In the genomic region with DNA sequence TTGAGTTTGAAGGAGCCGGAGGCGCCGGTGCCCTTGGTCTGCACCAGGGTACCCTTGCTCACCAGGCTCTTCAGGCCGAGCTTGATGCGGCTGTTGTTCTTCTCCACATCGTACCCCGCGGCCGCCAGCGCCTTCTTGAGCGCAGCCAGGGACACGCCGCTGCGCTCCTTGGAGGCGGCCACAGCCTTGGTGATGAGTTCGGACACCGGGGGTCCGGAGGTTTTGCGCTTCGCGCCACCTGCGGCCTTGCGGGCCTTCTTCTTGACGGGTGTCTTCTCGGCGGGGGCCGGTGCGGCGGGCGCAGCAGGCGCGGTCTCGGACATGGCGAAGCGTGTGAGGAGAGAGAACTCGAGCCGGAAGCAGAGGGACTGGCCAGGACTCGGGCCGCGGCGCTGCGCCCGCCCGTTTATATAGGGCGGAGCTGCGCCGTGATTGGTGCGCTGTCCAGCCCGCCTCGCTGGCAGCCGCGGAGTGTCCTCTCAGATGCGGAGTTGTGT, we compare ENCODE assay signal across 8 mouse cellular contexts. TPM values are rescaled to one million over a fixed set of nuclear protein-coding genes. Genes with fewer than 3 reads are reported as not detected.
DNase-seq lines count a peak whose midpoint lies in the region; ATAC-seq and TF ChIP-seq lines count a peak whose summit lies in the region.
"Not testable (repeated sequence)": the region's sequence is repeated elsewhere in the genome, so short reads cannot be mapped to it uniquely, and the experiment has no call there.

A gene (minus strand): TSS at position 384 of the 497 bp plus-strand sequence.

- not testable (repeated sequence) for H3K79me2 ChIP-seq in CH12.LX (replicated peaks; ENCODE audit: control insufficient read depth, extremely low read depth, insufficient read depth, poor library complexity, severe bottlenecking)

- peak within 1 kb of the TSS; percentile 98 for H3K27ac ChIP-seq in CH12.LX (ENCODE audit: insufficient read depth, low read depth)
- H3K27ac ChIP-seq in forebrain, embryonic 13.5 days, result peak within 1 kb of the TSS; percentile 98
- H3K27ac ChIP-seq in liver, postnatal 0 days (ENCODE audit: low read depth), result peak within 1 kb of the TSS; percentile 100
- H3K27ac ChIP-seq in neural tube, embryonic 14.5 days (ENCODE audit: low read depth, low read length), result peak within 1 kb of the TSS; percentile 87

- not testable (repeated sequence) for H3K27me3 ChIP-seq in CH12.LX (replicated peaks); forebrain, embryonic 13.5 days; liver, postnatal 0 days (ENCODE audit: insufficient read depth, low read length); neural tube, embryonic 14.5 days (ENCODE audit: control insufficient read depth, insufficient read depth, low read length)

- H3K4me3 ChIP-seq in CH12.LX (replicated peaks in 1 of 3; ENCODE audit: low read depth in 2 of 3, low read length in 2 of 3, poor library complexity in 1 of 3), result peak within 1 kb of the TSS; percentile 50 to 61 (median 55)
- peak within 1 kb of the TSS; percentile 68 for H3K4me3 ChIP-seq in forebrain, embryonic 13.5 days
- H3K4me3 ChIP-seq in liver, postnatal 0 days (ENCODE audit: low read depth, low read length), result peak within 1 kb of the TSS; percentile 80
- peak within 1 kb of the TSS; percentile 44 for H3K4me3 ChIP-seq in neural tube, embryonic 14.5 days (ENCODE audit: low read depth, low read length)

- WGBS in forebrain, embryonic 13.5 days, result 0% methylated on average over 53 of the region's 53 CpGs
- WGBS in large intestine, adult 2 months, result under 1% methylated on average over 53 of the region's 53 CpGs
- WGBS in liver, postnatal 0 days (ENCODE audit: insufficient replicate concordance), result 0% methylated on average over 46 of the region's 53 CpGs
- WGBS in neural tube, embryonic 14.5 days, result under 1% methylated on average over 48 of the region's 53 CpGs

- H3K4me2 ChIP-seq in CH12.LX (ENCODE audit: insufficient read depth, low read depth, poor library complexity, severe bottlenecking), result peak within 1 kb of the TSS; percentile 59
- H3K4me2 ChIP-seq in forebrain, embryonic 13.5 days, result peak within 1 kb of the TSS; percentile 91
- H3K4me2 ChIP-seq in liver, postnatal 0 days (ENCODE audit: low read depth, low read length), result peak within 1 kb of the TSS; percentile 95
- peak within 1 kb of the TSS; percentile 83 for H3K4me2 ChIP-seq in neural tube, embryonic 14.5 days (ENCODE audit: low read depth, low read length)

- dilution Hi-C loops in CH12.LX (cut with MboI; ENCODE audit: extremely low pct_ligation_motif_present, extremely low pct_unique_long_range_greater_than_20kb, low sequenced_read_pairs), result not testable (repeated sequence)

- peak; percentile 91 for ATAC-seq in forebrain, embryonic 13.5 days
- ATAC-seq in liver, postnatal 0 days, result peak; percentile 73
- ATAC-seq in neural tube, embryonic 14.5 days (ENCODE audit: low read depth), result peak; percentile 93

- not testable (repeated sequence) for H3K9me3 ChIP-seq in CH12.LX (replicated peaks; ENCODE audit: low read length); forebrain, embryonic 13.5 days (replicated peaks); liver, postnatal 0 days (ENCODE audit: low read length); neural tube, embryonic 14.5 days (ENCODE audit: control insufficient read depth, low read length)

- TF ChIP-seq RAD21 in CH12.LX (IDR thresholded peaks at IDR 0.05; ENCODE audit: low read depth, low read length), result not testable (repeated sequence)

- H3K9ac ChIP-seq in CH12.LX (ENCODE audit: insufficient read depth, low read depth), result peak within 1 kb of the TSS; percentile 69
- peak within 1 kb of the TSS; percentile 97 for H3K9ac ChIP-seq in forebrain, embryonic 13.5 days
- peak within 1 kb of the TSS; percentile 99 for H3K9ac ChIP-seq in liver, postnatal 0 days (replicated peaks)
- peak within 1 kb of the TSS; percentile 62 for H3K9ac ChIP-seq in neural tube, embryonic 14.5 days (replicated peaks; ENCODE audit: low read depth, low read length)

- peak; percentile 93 for TF ChIP-seq POLR2A in CH12.LX (IDR thresholded peaks at IDR 0.05; ENCODE audit: low read depth, low read length)

- H3K36me3 ChIP-seq in CH12.LX (replicated peaks in 1 of 2; ENCODE audit: control insufficient read depth in 1 of 2, insufficient read depth in 1 of 2, low read length in 1 of 2); forebrain, embryonic 13.5 days (ENCODE audit: poor library complexity, severe bottlenecking); liver, postnatal 0 days (replicated peaks; ENCODE audit: insufficient read depth, low read length); neural tube, embryonic 14.5 days (ENCODE audit: control insufficient read depth, insufficient read depth, low read length): not testable (repeated sequence)

- peaks cover 0 to 12% of the 10 kb centered on the region in 2 experiments; a peak in 3 of 4 replicates for H3K4me1 ChIP-seq in CH12.LX (ENCODE audit: control insufficient read depth in 1 of 2, insufficient read depth in 2 of 2)
- H3K4me1 ChIP-seq in forebrain, embryonic 13.5 days, result peaks cover 21% of the 10 kb centered on the region
- H3K4me1 ChIP-seq in liver, postnatal 0 days (ENCODE audit: insufficient read depth); neural tube, embryonic 14.5 days (ENCODE audit: control insufficient read depth, insufficient read depth, low read length): not testable (repeated sequence)

- not testable (repeated sequence) for TF ChIP-seq CTCF in CH12.LX (conservative IDR thresholded peaks at IDR 0.05 in 1 of 2, IDR thresholded peaks at IDR 0.05 in 1 of 2; ENCODE audit: low read depth in 2 of 2, low read length in 2 of 2); liver, postnatal 0 days (IDR thresholded peaks at IDR 0.05; ENCODE audit: low read depth)

- intact Hi-C loops in heart, postnatal 10 days (cut with DNase I), result loop anchor here (1.0 to 5.0 kb wide), 4 partner anchors 35 to 115 kb away; a partner anchor contains a TSS

- in situ Hi-C loops in CH12.LX (cut with MboI; ENCODE audit: low pct_ligation_motif_present, low pct_unique_long_range_greater_than_20kb, low sequenced_read_pairs), result not testable (repeated sequence)

- peak; percentile 81 for DNase-seq in CH12.LX (ENCODE audit: extremely low read depth)
- peak; percentile 87 for DNase-seq in c-Kit-positive CD71-positive TER-119-positive erythroid progenitor cells, embryonic 14.5 days (ENCODE audit: low spot score)
- peak; percentile 94 to 95 for DNase-seq in heart, postnatal 10 days
- peak; percentile 65 for DNase-seq in large intestine, adult 2 months (ENCODE audit: low read depth, low spot score)
- DNase-seq in liver, postnatal 0 days, result peak; percentile 95
- DNase-seq in testis, postnatal 10 days (ENCODE audit: low spot score), result peak; percentile 93

- TF ChIP-seq EP300 in CH12.LX (IDR thresholded peaks at IDR 0.05; ENCODE audit: low read length), result not testable (repeated sequence)
- TF ChIP-seq EP300 in liver, postnatal 0 days (IDR thresholded peaks at IDR 0.05; ENCODE audit: low read depth), result 0 out of 2 replicates have a peak, but pooled peaks have one; percentile 65

TF ChIP-seq in CH12.LX, 34 proteins besides CTCF, POLR2A, EP300 and RAD21:
- TF ChIP-seq SIN3A (IDR thresholded peaks at IDR 0.05; ENCODE audit: low read length), result peak; percentile 74; the same call in 1 of the 2 replicates
- TF ChIP-seq RCOR1 (conservative IDR thresholded peaks at IDR 0.05; ENCODE audit: low read depth, low read length), result peak; percentile 89; the same call in 1 of the 2 replicates
- peak; percentile 50; the same call in 1 of the 2 replicates for TF ChIP-seq USF2 (conservative IDR thresholded peaks at IDR 0.05; ENCODE audit: low read depth, low read length)
- peak; percentile 41 for TF ChIP-seq NRF1 (IDR thresholded peaks at IDR 0.05; ENCODE audit: low read depth, low read length)
- peak; percentile 53; the same call in 1 of the 2 replicates for TF ChIP-seq MAX (IDR thresholded peaks at IDR 0.05; ENCODE audit: low read length)
- TF ChIP-seq ETS1 (conservative IDR thresholded peaks at IDR 0.05; ENCODE audit: low read depth, low read length), result peak; percentile 44; the same call in 1 of the 2 replicates
- peak; percentile 37; the same call in 1 of the 2 replicates for TF ChIP-seq BHLHE40 (IDR thresholded peaks at IDR 0.05; ENCODE audit: low read depth, low read length)
- peak; percentile 72; the same call in 1 of the 2 replicates for TF ChIP-seq ELF1 (IDR thresholded peaks at IDR 0.05; ENCODE audit: low read depth, low read length)
- peak; percentile 100 for TF ChIP-seq NELFE (IDR thresholded peaks at IDR 0.05; ENCODE audit: low read depth, low read length)
- TF ChIP-seq ZMIZ1 (IDR thresholded peaks at IDR 0.05; ENCODE audit: low read depth, low read length), result peak; percentile 100
- peak; percentile 91 for TF ChIP-seq POLR2AphosphoS2 (IDR thresholded peaks at IDR 0.05; ENCODE audit: low read depth, low read length)
- peak; percentile 60 for TF ChIP-seq MEF2A (IDR thresholded peaks at IDR 0.05; ENCODE audit: borderline replicate concordance, low read depth, low read length)
- TF ChIP-seq MXI1 (IDR thresholded peaks at IDR 0.05; ENCODE audit: low read depth, low read length), result peak; percentile 83
- TF ChIP-seq KAT2A (IDR thresholded peaks at IDR 0.05; ENCODE audit: insufficient replicate concordance, low read length), result peak; percentile 67; the same call in 1 of the 2 replicates
- peak; percentile 99 for TF ChIP-seq UBTF (IDR thresholded peaks at IDR 0.05; ENCODE audit: low read depth, low read length)
- peak; percentile 69 for TF ChIP-seq HCFC1 (IDR thresholded peaks at IDR 0.05; ENCODE audit: low read depth, low read length)
- peak; percentile 45; the same call in 1 of the 2 replicates for TF ChIP-seq IRF4 (IDR thresholded peaks at IDR 0.05; ENCODE audit: low read depth, low read length)
- TF ChIP-seq TCF12 (IDR thresholded peaks at IDR 0.05; ENCODE audit: low read depth, low read length), result peak; percentile 99
- TF ChIP-seq MAZ (IDR thresholded peaks at IDR 0.05; ENCODE audit: low read depth, low read length), result peak; percentile 85
- TF ChIP-seq TBP (conservative IDR thresholded peaks at IDR 0.05; ENCODE audit: low read depth, low read length), result peak; percentile 98

RNA-seq across cellular contexts. Expression of the gene that starts here (rescaled TPM):
- total RNA-seq in CH12.LX (2012; rRNA removed) (486 and 504 TPM in 2 replicates), CH12.LX (2014; rRNA removed) (12.2 and 18.3 TPM in 2 replicates)
- 1.5 and 1.9 TPM in 2 replicates for polyA plus RNA-seq in CH12.LX (2012; ENCODE audit: insufficient read length, low read depth)
- 25.7 and 29.7 TPM in 2 replicates for polyA plus RNA-seq in forebrain, embryonic 13.5 days (2015; fragmentation: Nextera tagmentation; extraction: Ambion mirVana)
- 100 to 1,000 TPM; 138 to 168 TPM for total RNA-seq in heart, postnatal 10 days (2021)
- polyA plus RNA-seq in large intestine, adult 2 months (2012; rRNA removed), result 2.7 and 3.1 TPM in 2 replicates
- polyA plus RNA-seq in liver, postnatal 0 days (2015; fragmentation: Nextera tagmentation; extraction: Ambion mirVana), result 13.3 and 16.0 TPM in 2 replicates
- polyA plus RNA-seq in neural tube, embryonic 14.5 days (2014; fragmentation: Nextera tagmentation; extraction: Ambion mirVana), result 3.3 and 4.3 TPM in 2 replicates

Comparison
In these comparisons a context has a peak if more than half of its experiments do, and no peak if none do; other contexts are left out.
1. Peak in every context shown above with its lines: DNase-seq, ATAC-seq, H3K4me3 ChIP-seq and H3K27ac ChIP-seq.